Mouse (Mus musculus) lung, postnatal 0 days (tissue): Measurements from ENCODE around the gene Btd. TPM values are rescaled to one million over a fixed set of nuclear protein-coding genes. Genes with fewer than 3 reads are reported as not detected.

Experiments used
- ATAC-seq: fragments of 200-750 bp; cut with Nextera tagmentation; 2 replicates; pipeline ENCODE4 v1.8.0; 2017; ENCODE audit warnings: moderate library complexity
- DNase-seq: peaks from one replicate; pipeline ENCODE4 v3.0.0-alpha.2; 2016; ENCODE audit warnings: low spot score
- H3K27ac ChIP-seq: fragments of 300-500 bp; sonication (generic); 2 replicates; pipeline ENCODE4 v1.5.1; 2014; ENCODE audit warnings: antibody characterized with exemption, mild to moderate bottlenecking, low read length, mixed read lengths
- H3K27me3 ChIP-seq: fragments of 300-500 bp; sonication (generic); replicated peaks from 2 replicates; pipeline ENCODE4 v1.6.1; 2014; ENCODE audit warnings: low read length, mixed read lengths; ENCODE audit not compliant: insufficient read depth
- H3K36me3 ChIP-seq: fragments of 300-500 bp; sonication (generic); 2 replicates; pipeline ENCODE4 v1.6.1; 2014; ENCODE audit warnings: low read length, mixed read lengths; ENCODE audit not compliant: insufficient read depth
- H3K4me1 ChIP-seq: fragments of 300-500 bp; sonication (generic); 2 replicates; pipeline ENCODE4 v1.6.1; 2014; ENCODE audit warnings: antibody characterized with exemption, low read depth, low read length, mixed read lengths; ENCODE audit not compliant: insufficient read depth
- H3K4me2 ChIP-seq: fragments of 300-500 bp; sonication (generic); replicated peaks from 2 replicates; pipeline ENCODE4 v1.6.1; 2014; ENCODE audit warnings: low read depth, mild to moderate bottlenecking, low read length, moderate library complexity, mixed read lengths
- H3K4me3 ChIP-seq: fragments of 300-500 bp; sonication (generic); 2 replicates; pipeline ENCODE4 v1.5.1; 2014; ENCODE audit warnings: low read depth, low read length
- H3K9ac ChIP-seq: fragments of 300-500 bp; sonication (generic); replicated peaks from 2 replicates; pipeline ENCODE4 v1.6.1; 2014; ENCODE audit warnings: low read depth, mild to moderate bottlenecking
- H3K9me3 ChIP-seq: fragments of 300-500 bp; sonication (generic); 2 replicates; pipeline ENCODE4 v1.6.1; 2016; ENCODE audit warnings: low read length, mixed read lengths
- CTCF ChIP-seq: IDR thresholded peaks from 2 replicates; pipeline ENCODE4 v1.5.1; 2016; ENCODE audit warnings: antibody characterized with exemption, mild to moderate bottlenecking
- EP300 ChIP-seq: IDR thresholded peaks from 2 replicates; pipeline ENCODE4 v1.6.1; 2016; ENCODE audit warnings: antibody characterized with exemption, mild to moderate bottlenecking, control low read depth
- WGBS: fragments of 180-500 bp; shearing (Covaris S2); extraction: QIAGEN DNeasy Blood & Tissue Kit; methylation state at CpG from one replicate; pipeline ENCODE4 v1.1.7; 2014; 5-methylcytosine and 5-hydroxymethylcytosine counted together
- polyA plus RNA-seq: library from polyadenylated mRNA; unstranded; fragments of >200 nt; fragmentation: Nextera tagmentation; extraction: Ambion mirVana; gene quantifications from 2 replicates; pipeline ENCODE4 v1.2.1, GENCODE M21; 2015

Btd gene
- polyA plus RNA-seq, 1 experiment from 2014 or later, result 28.2 TPM

DNA sequence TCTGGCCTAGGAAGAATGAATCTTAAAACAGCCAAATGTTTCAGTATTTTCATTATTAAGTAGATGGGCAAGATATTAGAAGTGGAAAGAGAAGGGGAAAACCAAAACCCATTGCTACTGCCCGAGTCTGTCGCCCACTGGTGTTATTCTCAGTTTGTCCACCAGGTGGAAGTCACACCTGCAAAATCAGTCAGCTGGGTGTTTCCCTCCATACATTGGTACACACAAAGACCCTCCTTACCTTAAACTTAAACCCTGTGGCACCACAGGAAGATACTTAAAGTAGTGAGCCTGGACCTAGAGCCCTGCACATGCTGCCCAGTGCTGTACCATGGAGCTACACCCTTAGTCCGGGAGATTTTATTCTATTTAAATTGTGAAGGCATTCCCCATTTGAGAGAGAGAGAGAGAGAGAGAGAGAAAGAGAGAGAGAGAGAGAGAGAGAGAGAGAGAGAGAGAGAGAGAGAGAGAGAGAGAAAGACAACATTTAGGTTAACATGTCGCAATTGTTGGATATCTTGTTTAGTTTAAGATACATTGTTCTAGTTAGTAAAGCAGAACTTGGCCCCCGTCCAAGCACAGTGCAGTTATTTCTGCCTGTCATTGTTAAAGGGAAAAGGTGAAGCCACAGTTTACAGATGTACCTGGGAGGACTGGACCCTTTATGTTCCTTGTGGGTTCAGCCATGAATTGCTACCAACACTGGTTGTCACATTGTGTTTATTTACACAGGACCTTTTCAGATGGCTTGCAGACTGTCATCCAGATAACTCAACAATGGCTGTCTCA is 16.2 kb downstream of the Btd start:
- Histone ChIP-seq H3K4me3 (no peak overlapping the region), H3K9ac (no peak overlapping the region), H3K9me3 (no peaks in the 10 kb centered on the region), H3K27ac (no peak overlapping the region), H3K4me1 (peaks cover 9% of the 10 kb centered on the region; the same call in 1 of the 2 replicates), H3K4me2 (peak overlapping the region; percentile 29; the same call in 1 of the 2 replicates), H3K36me3 (no peaks in the 10 kb centered on the region), H3K27me3 (no peaks in the 10 kb centered on the region)
- no peak for TF ChIP-seq EP300
- peak; percentile 94 for TF ChIP-seq CTCF
- 19% methylated on average over 5 of the region's 5 CpGs for WGBS
- ATAC-seq (peak; percentile 36; the same call in 1 of the 2 replicates), DNase-seq (peak; percentile 73)

DNA sequence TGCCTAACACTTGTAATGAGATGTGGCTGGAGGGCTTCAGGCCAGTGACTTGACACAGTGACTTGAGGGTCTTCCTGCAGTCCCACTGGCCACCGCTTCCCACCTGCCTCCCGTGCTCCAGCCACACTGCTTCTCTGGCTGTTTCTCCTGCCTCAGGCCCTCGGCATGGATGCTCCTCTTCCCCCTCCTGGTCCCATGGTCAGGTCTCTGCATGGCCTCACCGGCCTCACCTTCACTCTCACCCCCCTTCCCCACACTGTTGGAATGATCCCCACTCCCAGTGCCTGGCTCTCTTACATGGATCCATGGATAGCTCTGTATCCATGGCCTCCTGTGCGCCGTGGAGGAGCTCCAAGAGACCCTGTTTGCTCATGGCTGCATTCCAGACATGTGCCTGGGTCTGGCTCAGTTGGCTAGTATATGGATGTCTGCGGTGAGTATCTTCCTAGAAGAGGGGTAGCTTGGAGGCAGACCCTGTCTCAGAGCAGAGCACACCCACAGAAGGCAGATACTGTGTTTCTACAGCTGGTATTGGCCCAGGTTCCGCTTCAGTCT is 17.4 kb downstream of the Btd start:
- ATAC-seq, result no peak
- Histone ChIP-seq H3K9me3 (no peaks in the 10 kb centered on the region), H3K4me1 (peaks cover 16% of the 10 kb centered on the region), H3K4me3 (no peak overlapping the region), H3K4me2 (no peak overlapping the region), H3K27me3 (no peaks in the 10 kb centered on the region), H3K27ac (no peak overlapping the region), H3K9ac (no peak overlapping the region), H3K36me3 (no peaks in the 10 kb centered on the region)
- TF ChIP-seq CTCF (no peak), EP300 (no peak)
- DNase-seq, result no peak
- WGBS, result 89% methylated on average over 8 of the region's 8 CpGs

DNA sequence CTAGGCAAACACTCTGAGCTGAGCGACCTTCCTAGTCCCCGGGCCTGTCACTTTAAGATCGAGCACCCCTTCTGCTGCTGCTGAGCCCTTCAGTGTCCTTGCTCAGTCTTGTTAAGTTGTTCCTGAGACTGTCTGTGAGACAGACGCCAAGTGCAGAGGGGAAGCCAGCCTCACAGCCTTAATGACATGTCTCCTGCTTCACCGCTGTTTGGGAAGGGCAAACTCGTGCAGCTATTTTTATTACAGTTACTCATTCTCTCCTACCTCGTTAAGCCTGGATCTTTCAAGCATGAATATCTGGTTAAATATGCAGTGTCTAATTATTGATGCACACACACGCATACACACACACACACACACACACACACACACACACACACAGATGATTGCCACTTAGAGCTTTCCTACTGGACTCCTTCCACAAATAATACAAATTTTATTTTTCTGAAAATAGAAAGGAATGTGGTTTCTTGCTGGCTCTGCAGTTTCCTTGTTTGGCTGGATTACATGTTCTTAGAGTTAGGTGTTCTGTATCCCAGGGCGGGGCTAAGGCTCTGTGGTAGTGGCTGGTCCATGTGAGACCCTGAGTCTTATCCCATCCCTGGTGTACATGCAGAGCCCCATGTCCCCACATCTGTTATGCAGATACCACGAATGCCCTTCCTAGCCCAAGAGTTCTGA is 18.8 kb downstream of the Btd start:
- peaks cover 27% of the 10 kb centered on the region for H3K4me1 ChIP-seq
- 40% methylated on average over 10 of the region's 10 CpGs for WGBS
- no peaks in the 10 kb centered on the region for H3K9me3 ChIP-seq
- H3K9ac ChIP-seq, result no peak overlapping the region
- no peak overlapping the region for H3K4me3 ChIP-seq
- ATAC-seq, result no peak
- no peak overlapping the region for H3K4me2 ChIP-seq
- H3K27me3 ChIP-seq, result no peaks in the 10 kb centered on the region
- 0 out of 2 replicates have a peak overlapping the region, but pooled peaks have one; percentile 40 for H3K27ac ChIP-seq
- no peaks in the 10 kb centered on the region for H3K36me3 ChIP-seq
- DNase-seq, result peak; percentile 70
- no peak for TF ChIP-seq CTCF
- TF ChIP-seq EP300, result 0 out of 2 replicates have a peak, but pooled peaks have one; percentile 8

DNA sequence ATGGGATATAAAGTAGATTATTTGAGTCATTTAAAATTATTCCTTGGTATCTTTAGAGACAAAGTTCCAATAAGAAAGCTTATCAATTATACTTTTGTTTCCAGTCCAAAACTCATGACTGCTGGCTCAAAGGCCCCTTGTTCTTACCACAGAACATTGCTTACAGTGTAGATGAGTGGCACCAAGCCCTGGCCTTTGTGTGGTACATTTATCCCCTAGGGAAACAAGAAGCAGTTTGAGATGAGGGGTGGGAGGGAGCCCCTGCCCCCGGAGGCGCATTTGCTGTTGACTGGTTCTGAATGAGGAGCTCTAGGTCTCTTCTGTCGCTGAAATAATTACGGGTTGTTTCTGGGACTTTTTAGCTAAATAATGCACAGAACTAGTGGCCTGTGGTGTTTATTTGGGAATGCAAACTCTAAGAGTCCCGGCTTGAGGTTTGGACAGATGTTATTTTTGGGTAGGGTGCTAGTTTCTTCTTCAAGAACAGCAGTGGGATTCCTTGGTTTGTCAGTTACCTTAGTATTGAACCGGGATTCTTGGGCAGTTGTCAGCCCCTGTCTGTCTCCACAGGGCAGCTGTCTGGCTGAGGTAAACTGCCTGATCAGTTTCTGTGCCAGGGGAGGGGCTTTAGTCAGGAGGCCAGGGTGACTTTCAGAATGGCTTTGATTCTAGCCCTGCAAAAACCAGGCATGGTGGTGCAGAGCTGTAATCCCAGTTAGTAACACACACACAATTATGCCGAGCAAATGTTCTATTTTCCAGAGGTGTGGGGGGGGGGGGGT is 19.7 kb downstream of the Btd start:
- ATAC-seq (no peak), DNase-seq (no peak)
- 76% methylated on average over 7 of the region's 7 CpGs for WGBS
- Histone ChIP-seq H3K9me3 (no peaks in the 10 kb centered on the region), H3K4me3 (no peak overlapping the region), H3K4me2 (no peak overlapping the region), H3K4me1 (peaks cover 32% of the 10 kb centered on the region), H3K27me3 (no peaks in the 10 kb centered on the region), H3K9ac (no peak overlapping the region), H3K27ac (no peak overlapping the region), H3K36me3 (no peaks in the 10 kb centered on the region)
- no peak for TF ChIP-seq EP300
- TF ChIP-seq CTCF, result no peak

DNA sequence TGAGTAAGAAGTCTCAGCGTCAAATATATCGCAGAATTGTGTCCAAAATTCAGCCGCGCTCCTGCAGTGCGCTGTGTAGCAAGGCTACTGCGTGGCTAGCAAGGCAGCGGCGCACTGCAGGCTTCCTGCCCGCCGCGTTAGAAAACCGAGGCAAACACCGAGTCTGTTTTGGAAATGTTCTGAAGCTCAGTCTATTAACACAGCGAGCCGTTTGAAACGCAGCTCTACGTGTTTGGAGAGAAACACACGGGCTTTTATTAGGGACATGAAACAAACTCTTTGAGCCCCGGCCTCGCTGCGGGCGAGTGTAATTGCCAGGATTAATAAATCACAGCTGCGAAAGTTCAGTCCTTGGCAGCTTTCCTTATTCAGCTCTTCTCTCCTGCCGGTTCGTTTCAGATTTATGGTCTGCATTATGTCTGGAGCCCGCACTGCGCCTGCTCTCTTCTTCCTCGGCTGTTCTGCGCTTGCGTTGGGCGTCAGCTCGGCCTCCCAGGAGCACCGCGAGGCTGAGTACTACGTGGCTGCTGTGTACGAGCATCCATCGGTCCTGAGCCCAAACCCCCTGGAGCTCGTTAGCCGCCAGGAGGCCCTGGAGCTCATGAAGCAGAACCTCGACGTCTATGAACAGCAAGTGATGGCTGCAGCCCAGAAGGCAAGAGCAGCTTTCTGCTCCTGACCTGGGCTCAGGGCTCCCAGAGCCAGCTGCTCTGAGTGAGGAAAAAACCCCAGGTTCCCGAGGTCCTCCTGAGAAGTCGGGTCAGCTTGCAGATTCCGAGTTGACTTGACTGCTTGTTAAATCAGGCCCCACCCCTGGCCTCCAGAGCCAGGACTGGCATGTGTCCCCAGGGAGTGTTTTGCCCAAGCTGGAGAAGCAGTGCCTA is 21.1 kb downstream of the Btd start:
- H3K4me3 ChIP-seq, result peak overlapping the region; percentile 41
- peaks cover 32% of the 10 kb centered on the region for H3K4me1 ChIP-seq
- H3K9me3 ChIP-seq, result no peaks in the 10 kb centered on the region
- DNase-seq, result peak; percentile 87
- peak; percentile 78 for ATAC-seq
- TF ChIP-seq CTCF, result peak; percentile 53
- no peak for TF ChIP-seq EP300
- peak overlapping the region; percentile 67 for H3K4me2 ChIP-seq
- WGBS, result 4% methylated on average over 44 of the region's 44 CpGs
- H3K27ac ChIP-seq, result peak overlapping the region; percentile 87
- H3K36me3 ChIP-seq, result peaks cover 5% of the 10 kb centered on the region; the same call in 1 of the 2 replicates
- H3K27me3 ChIP-seq, result no peaks in the 10 kb centered on the region
- peak overlapping the region; percentile 48 for H3K9ac ChIP-seq
